Mouse (Mus musculus) left cerebral cortex, postnatal 4 days (tissue): ENCODE measurements at regions not wholly inside any gene's neighbourhood (a gene's known extent, or its start where the extent isn't known, plus 50 kb on each side); places are given as distances from the start of the nearest gene placed in this dataset.

Experiments used
- DNase-seq: peaks from one replicate; pipeline ENCODE4 v3.0.0-alpha.2; 2022
- intact Hi-C: fragments of 180-260 bp; cut with DNase I; formaldehyde crosslinking; loops from one replicate; pipeline ENCODE4 v1.15.1; 2025

GRCm38 (mm10) chr16:71197523-71197922, 883.8 kb downstream of the Gbe1 start:
- DNase-seq = no peak
- intact Hi-C loops = no loop called here

- DNase-seq = no peak
- intact Hi-C loops = loop anchor here (10.0 kb wide), 1 partner anchor 334 kb away; no protein-coding TSS in a partner anchor
Observed at GRCm38 (mm10) chr16:71208806-71209205, 895.1 kb downstream of the Gbe1 start.

- intact Hi-C loops = no loop called here
- no peak for DNase-seq
Observed at GRCm38 (mm10) chr16:71224469-71224868, 910.7 kb downstream of the Gbe1 start.

- intact Hi-C loops = no loop called here
- no peak for DNase-seq
Observed at GRCm38 (mm10) chr16:71230104-71230653, 916.4 kb downstream of the Gbe1 start.

- DNase-seq = no peak
- intact Hi-C loops = no loop called here
Observed at GRCm38 (mm10) chr16:71243065-71243464, 929.3 kb downstream of the Gbe1 start.

GRCm38 (mm10) chr16:71243480-71243879, 929.7 kb downstream of the Gbe1 start:
- intact Hi-C loops = no loop called here
- no peak for DNase-seq

GRCm38 (mm10) chr16:71247516-71248139, 933.9 kb downstream of the Gbe1 start:
- intact Hi-C loops = no loop called here
- peak; percentile 79 for DNase-seq

GRCm38 (mm10) chr16:71255740-71256139, 942.0 kb downstream of the Gbe1 start:
- intact Hi-C loops = loop anchor here (10.0 kb wide), 1 partner anchor 769 kb away; no protein-coding TSS in a partner anchor

GRCm38 (mm10) chr16:71256175-71256574, 942.4 kb downstream of the Gbe1 start:
- intact Hi-C loops = loop anchor here (10.0 kb wide), 1 partner anchor 769 kb away; no protein-coding TSS in a partner anchor
- no peak for DNase-seq

More at GRCm38 (mm10) chr16:71255740-71256139, 942.0 kb downstream of the Gbe1 start:
- no peak for DNase-seq

GRCm38 (mm10) chr16:71267191-71267590, 953.4 kb downstream of the Gbe1 start:
- intact Hi-C loops = no loop called here
- DNase-seq = no peak
